Mouse (Mus musculus): ENCODE measurements around the gene Gab1.

Gene Gab1

GRCm38 (mm10) chr8:80814087-80814791 is 66.1 kb downstream of the Gab1 start:
- TF ChIP-seq GATA4 (IDR thresholded peaks at IDR 0.05; ENCODE audit: insufficient replicate concordance, low read length): no peak

- TF ChIP-seq GATA4 (IDR thresholded peaks at IDR 0.05; ENCODE audit: insufficient replicate concordance, low read length): no peak
Measured at GRCm38 (mm10) chr8:80813439-80813838, 66.9 kb downstream of the Gab1 start.

- TF ChIP-seq GATA4 (IDR thresholded peaks at IDR 0.05; ENCODE audit: insufficient replicate concordance, low read length): no peak
Measured at GRCm38 (mm10) chr8:80811591-80811991, 68.7 kb downstream of the Gab1 start.

GRCm38 (mm10) chr8:80810916-80811315 is 69.4 kb downstream of the Gab1 start:
- TF ChIP-seq GATA4 (IDR thresholded peaks at IDR 0.05; ENCODE audit: insufficient replicate concordance, low read length): no peak

GRCm38 (mm10) chr8:80810442-80810841 is 69.9 kb downstream of the Gab1 start:
- TF ChIP-seq GATA4 (IDR thresholded peaks at IDR 0.05; ENCODE audit: insufficient replicate concordance, low read length): no peak

GRCm38 (mm10) chr8:80807807-80808505 is 72.4 kb downstream of the Gab1 start:
- TF ChIP-seq GATA4 (IDR thresholded peaks at IDR 0.05; ENCODE audit: insufficient replicate concordance, low read length): no peak; the same call in 1 of the 2 replicates

GRCm38 (mm10) chr8:80804066-80804619 is 76.2 kb downstream of the Gab1 start:
- no peak for TF ChIP-seq GATA4 (IDR thresholded peaks at IDR 0.05; ENCODE audit: insufficient replicate concordance, low read length)

- TF ChIP-seq GATA4 (IDR thresholded peaks at IDR 0.05; ENCODE audit: insufficient replicate concordance, low read length): no peak
Measured at GRCm38 (mm10) chr8:80798778-80799177, 81.5 kb downstream of the Gab1 start.

GRCm38 (mm10) chr8:80798198-80798777 is 82.0 kb downstream of the Gab1 start:
- TF ChIP-seq GATA4 (IDR thresholded peaks at IDR 0.05; ENCODE audit: insufficient replicate concordance, low read length): no peak

- TF ChIP-seq GATA4 (IDR thresholded peaks at IDR 0.05; ENCODE audit: insufficient replicate concordance, low read length): no peak
Measured at GRCm38 (mm10) chr8:80796070-80796469, 84.2 kb downstream of the Gab1 start.

GRCm38 (mm10) chr8:80794585-80795509 is 85.5 kb downstream of the Gab1 start:
- no peak for TF ChIP-seq GATA4 (IDR thresholded peaks at IDR 0.05; ENCODE audit: insufficient replicate concordance, low read length)

GRCm38 (mm10) chr8:80793791-80794515 is 86.4 kb downstream of the Gab1 start:
- TF ChIP-seq GATA4 (IDR thresholded peaks at IDR 0.05; ENCODE audit: insufficient replicate concordance, low read length): no peak

- no peak for TF ChIP-seq GATA4 (IDR thresholded peaks at IDR 0.05; ENCODE audit: insufficient replicate concordance, low read length)
Measured at GRCm38 (mm10) chr8:80792214-80792613, 88.1 kb downstream of the Gab1 start.

- TF ChIP-seq GATA4 (IDR thresholded peaks at IDR 0.05; ENCODE audit: insufficient replicate concordance, low read length): no peak
Measured at GRCm38 (mm10) chr8:80789324-80789723, 91.0 kb downstream of the Gab1 start.
